Mouse (Mus musculus) kidney, adult 11 months (tissue): ENCODE measurements around the gene Metap1d.

Source experiments
- DNase-seq: peaks from one replicate; pipeline ENCODE4 v3.0.0; 2022

The Metap1d gene

GRCm38 (mm10) chr2:71475760-71476159 lies 22.7 kb downstream of the Metap1d start:
- DNase-seq, result no peak

- DNase-seq, result no peak
Observed at GRCm38 (mm10) chr2:71477787-71478186, 24.7 kb downstream of the Metap1d start.

- DNase-seq, result no peak
Observed at GRCm38 (mm10) chr2:71479917-71480316, 26.8 kb downstream of the Metap1d start.

- DNase-seq, result no peak
Observed at GRCm38 (mm10) chr2:71481825-71482224, 28.7 kb downstream of the Metap1d start.

- DNase-seq, result no peak
Observed at GRCm38 (mm10) chr2:71483046-71483716, 30.1 kb downstream of the Metap1d start.

GRCm38 (mm10) chr2:71483717-71484066 lies 30.6 kb downstream of the Metap1d start:
- DNase-seq, result no peak

GRCm38 (mm10) chr2:71491295-71491694 lies 38.2 kb downstream of the Metap1d start:
- no peak for DNase-seq

GRCm38 (mm10) chr2:71493161-71493683 lies 40.1 kb downstream of the Metap1d start:
- DNase-seq, result no peak

GRCm38 (mm10) chr2:71494503-71494902 lies 41.4 kb downstream of the Metap1d start:
- no peak for DNase-seq

GRCm38 (mm10) chr2:71494971-71495370 lies 41.9 kb downstream of the Metap1d start:
- no peak for DNase-seq

GRCm38 (mm10) chr2:71497175-71497574 lies 44.1 kb downstream of the Metap1d start:
- no peak for DNase-seq

- no peak for DNase-seq
Observed at GRCm38 (mm10) chr2:71499276-71500230, 46.5 kb downstream of the Metap1d start.

- no peak for DNase-seq
Observed at GRCm38 (mm10) chr2:71504852-71505251, 51.8 kb downstream of the Metap1d start.

GRCm38 (mm10) chr2:71511209-71511608 lies 58.1 kb downstream of the Metap1d start:
- no peak for DNase-seq

- DNase-seq, result no peak
Observed at GRCm38 (mm10) chr2:71512326-71512725, 59.2 kb downstream of the Metap1d start.

GRCm38 (mm10) chr2:71516995-71517394 lies 63.9 kb downstream of the Metap1d start:
- DNase-seq, result no peak

GRCm38 (mm10) chr2:71517466-71518099 lies 64.5 kb downstream of the Metap1d start:
- DNase-seq, result no peak

- no peak for DNase-seq
Observed at GRCm38 (mm10) chr2:71522871-71523270, 69.8 kb downstream of the Metap1d start.

GRCm38 (mm10) chr2:71523431-71523830 lies 70.4 kb downstream of the Metap1d start:
- DNase-seq, result no peak

- no peak for DNase-seq
Observed at GRCm38 (mm10) chr2:71524763-71525162, 71.7 kb downstream of the Metap1d start.

GRCm38 (mm10) chr2:71526595-71527322 lies 73.7 kb downstream of the Metap1d start:
- DNase-seq, result no peak

- DNase-seq, result no peak
Observed at GRCm38 (mm10) chr2:71527323-71528013, 74.4 kb downstream of the Metap1d start.
